Mouse (Mus musculus) spleen, adult 2 months (tissue): ENCODE measurements around the gene Kirrel3. TPM values are rescaled to one million over a fixed set of nuclear protein-coding genes. Genes with fewer than 3 reads are reported as not detected.

Source experiments
- DNase-seq, 2 experiments: peaks; one replicate each; pipeline versions ENCODE4 v3.0.0 to v3.0.0-alpha.2; 2012 to 2021; ENCODE audit warnings: low spot score in 2 of 2, low read depth in 1 of 2
- H3K27ac ChIP-seq: fragments of 200-500 bp; 2 replicates; pipeline ENCODE4 v1.5.1; 2012; ENCODE audit warnings: low read length, inconsistent platforms; ENCODE audit not compliant: insufficient read depth
- H3K27me3 ChIP-seq: fragments of 200-500 bp; 2 replicates; pipeline ENCODE4 v1.6.1; 2012; ENCODE audit warnings: mild to moderate bottlenecking, moderate library complexity, low read length, inconsistent platforms; ENCODE audit not compliant: control insufficient read depth, insufficient read depth
- H3K36me3 ChIP-seq: fragments of 200-500 bp; 2 replicates; pipeline ENCODE4 v1.6.1; 2012; ENCODE audit warnings: mild to moderate bottlenecking, low read length, inconsistent platforms; ENCODE audit not compliant: control insufficient read depth, insufficient read depth
- H3K4me1 ChIP-seq: fragments of 200-500 bp; 2 replicates; pipeline ENCODE4 v1.6.1; 2011; ENCODE audit warnings: inconsistent platforms; ENCODE audit not compliant: control insufficient read depth, insufficient read depth, insufficient read length
- H3K4me3 ChIP-seq: fragments of 200-500 bp; 2 replicates; pipeline ENCODE4 v1.5.1; 2011; ENCODE audit warnings: mild to moderate bottlenecking, inconsistent platforms; ENCODE audit not compliant: insufficient read depth, insufficient read length; ENCODE audit errors: extremely low read depth
- CTCF ChIP-seq: fragments of 200-500 bp; IDR thresholded peaks from 2 replicates; pipeline ENCODE4 v1.5.1; 2011; ENCODE audit warnings: mild to moderate bottlenecking, inconsistent platforms; ENCODE audit not compliant: insufficient read depth, insufficient read length, insufficient replicate concordance; ENCODE audit errors: extremely low read depth
- POLR2A ChIP-seq: fragments of 200-500 bp; IDR thresholded peaks from 2 replicates; pipeline ENCODE4 v1.6.1; 2011; ENCODE audit warnings: low read depth, low read length, inconsistent platforms
- WGBS: fragments of 180-500 bp; shearing (Covaris S2); methylation state at CpG from one replicate; pipeline ENCODE4 v1.1.7; 2018; 5-methylcytosine and 5-hydroxymethylcytosine counted together
- polyA plus RNA-seq: library from polyadenylated mRNA; depleted of rRNA; stranded (reverse); fragments of >200 nt; gene quantifications from 2 replicates; pipeline ENCODE4 v1.2.3, GENCODE M21; 2012

Gene Kirrel3
- polyA plus RNA-seq, 1 experiment: 0.23 TPM

DNA sequence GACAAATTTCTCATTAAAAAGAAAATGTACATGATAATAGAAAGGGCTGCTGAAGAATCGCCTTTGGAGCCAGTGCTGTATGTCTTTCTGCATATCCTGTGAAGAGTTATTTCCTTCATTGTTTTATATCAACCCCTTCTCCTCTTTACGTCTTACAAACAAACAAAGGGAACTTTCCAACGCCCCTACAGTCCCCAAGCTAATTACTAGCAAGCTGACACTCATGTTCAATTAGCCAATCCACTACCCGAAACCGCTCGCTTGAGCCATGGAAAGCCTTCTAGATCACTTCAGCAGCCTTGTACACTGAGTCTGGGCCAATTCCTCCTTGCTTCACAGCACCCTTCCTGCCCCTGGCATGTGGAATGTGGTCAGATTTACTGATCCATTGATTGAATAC, 150.0 kb downstream of the Kirrel3 start:
- 77% methylated on average over 6 of the region's 6 CpGs for WGBS
- H3K27me3 ChIP-seq: no peaks in the 10 kb centered on the region

DNA sequence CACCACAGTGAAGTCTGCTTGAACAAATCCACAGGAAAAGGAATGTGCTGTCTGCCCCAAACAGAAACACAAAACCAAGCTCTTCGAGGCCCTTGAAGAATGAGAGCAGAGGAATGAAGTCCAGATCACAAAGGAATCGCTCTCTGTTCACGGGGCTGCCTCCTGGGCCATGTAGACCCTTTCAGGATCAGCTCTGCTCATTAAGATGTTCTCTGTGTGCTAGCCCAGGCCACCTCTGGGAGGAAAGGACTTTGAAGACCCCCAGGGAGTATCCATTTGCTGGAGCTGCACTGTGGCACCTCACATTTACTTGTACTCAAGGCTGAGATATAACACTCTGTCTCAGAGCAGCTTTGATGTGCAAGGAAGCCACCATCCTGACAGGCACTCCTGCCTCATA, 158.2 kb downstream of the Kirrel3 start:
- no peaks in the 10 kb centered on the region for H3K4me1 ChIP-seq
- WGBS: 59% methylated on average over 3 of the region's 3 CpGs
- H3K27ac ChIP-seq: no peak overlapping the region
- H3K27me3 ChIP-seq: no peaks in the 10 kb centered on the region
- H3K36me3 ChIP-seq: no peaks in the 10 kb centered on the region
- DNase-seq: no peak
- TF ChIP-seq POLR2A: no peak
- no peak for TF ChIP-seq CTCF
- H3K4me3 ChIP-seq: no peak overlapping the region

More for the DNA sequence above, 150.0 kb downstream of the Kirrel3 start:
- no peak for TF ChIP-seq CTCF
- no peak for TF ChIP-seq POLR2A
- Histone ChIP-seq H3K36me3 (no peaks in the 10 kb centered on the region), H3K4me1 (no peaks in the 10 kb centered on the region), H3K27ac (no peak overlapping the region), H3K4me3 (no peak overlapping the region)
- no peak for DNase-seq

DNA sequence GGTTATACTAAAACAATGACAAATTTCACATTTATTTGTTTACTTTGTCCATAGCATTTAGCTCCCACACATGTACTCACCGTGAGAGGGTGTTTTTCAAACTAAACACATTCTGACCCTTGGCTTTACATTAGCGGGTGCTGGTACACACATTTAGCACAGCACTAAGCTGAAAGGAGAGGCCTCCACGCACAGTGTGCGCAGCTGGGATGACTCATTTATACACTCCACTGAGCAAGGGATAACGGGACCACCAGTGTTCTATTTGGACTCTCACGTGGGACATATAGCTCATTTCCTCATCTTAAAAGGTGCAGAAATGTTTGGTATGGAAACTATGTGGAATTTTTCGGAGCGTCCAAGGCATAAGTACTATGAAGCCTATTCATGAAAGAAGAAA, 158.7 kb downstream of the Kirrel3 start:
- Histone ChIP-seq H3K27ac (no peak overlapping the region), H3K27me3 (no peaks in the 10 kb centered on the region), H3K36me3 (no peaks in the 10 kb centered on the region), H3K4me3 (no peak overlapping the region), H3K4me1 (no peaks in the 10 kb centered on the region)
- WGBS: 85% methylated on average over 8 of the region's 8 CpGs
- DNase-seq: no peak
- no peak for TF ChIP-seq CTCF

DNA sequence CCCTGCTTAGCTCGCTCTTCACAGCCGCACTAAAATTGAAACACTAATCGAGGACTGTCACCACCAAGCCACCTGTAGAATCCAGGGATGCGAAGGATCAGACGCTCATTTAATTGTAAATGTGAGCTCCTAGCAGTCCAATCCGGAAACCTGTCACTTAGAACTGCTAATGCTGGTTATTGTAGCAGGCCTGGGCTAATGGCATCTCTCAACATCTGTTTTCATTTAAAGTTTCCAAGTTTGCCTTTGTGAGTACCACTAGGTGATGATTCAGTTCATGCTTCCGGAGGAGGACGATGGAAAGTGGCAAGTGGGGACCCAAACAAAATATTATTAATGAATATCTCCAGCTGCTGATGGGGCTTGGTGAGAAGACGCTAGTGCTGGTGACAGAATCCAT, 161.1 kb downstream of the Kirrel3 start:
- Histone ChIP-seq H3K36me3 (no peaks in the 10 kb centered on the region), H3K4me3 (no peak overlapping the region), H3K4me1 (no peaks in the 10 kb centered on the region), H3K27ac (no peak overlapping the region), H3K27me3 (no peaks in the 10 kb centered on the region)
- no peak for DNase-seq
- WGBS: 89% methylated on average over 9 of the region's 9 CpGs
- TF ChIP-seq POLR2A (no peak), CTCF (no peak)

DNA sequence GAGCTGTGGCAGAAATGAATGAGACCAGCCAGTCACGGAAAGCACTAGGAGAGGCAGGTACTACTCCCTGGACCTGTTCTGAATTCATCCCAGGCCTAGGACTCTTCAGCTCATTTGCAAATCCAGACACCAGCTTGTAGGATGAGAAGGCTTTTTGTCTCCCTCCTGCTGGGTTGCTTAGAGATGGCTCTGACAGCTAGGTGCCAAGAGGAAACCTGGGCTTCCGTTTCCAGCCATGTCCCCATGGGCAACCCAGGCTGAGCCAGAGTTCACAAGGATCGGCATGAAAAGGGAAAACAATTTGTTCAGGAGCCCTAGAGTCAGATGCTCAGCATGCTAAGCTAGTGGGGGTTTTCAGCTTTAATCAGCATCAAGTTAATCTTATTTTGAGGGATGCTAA, 166.6 kb downstream of the Kirrel3 start:
- Histone ChIP-seq H3K27me3 (no peaks in the 10 kb centered on the region), H3K4me3 (no peak overlapping the region), H3K36me3 (no peaks in the 10 kb centered on the region), H3K4me1 (no peaks in the 10 kb centered on the region), H3K27ac (no peak overlapping the region)
- WGBS: 72% methylated on average over 3 of the region's 3 CpGs
- no peak for TF ChIP-seq CTCF
- DNase-seq: no peak

DNA sequence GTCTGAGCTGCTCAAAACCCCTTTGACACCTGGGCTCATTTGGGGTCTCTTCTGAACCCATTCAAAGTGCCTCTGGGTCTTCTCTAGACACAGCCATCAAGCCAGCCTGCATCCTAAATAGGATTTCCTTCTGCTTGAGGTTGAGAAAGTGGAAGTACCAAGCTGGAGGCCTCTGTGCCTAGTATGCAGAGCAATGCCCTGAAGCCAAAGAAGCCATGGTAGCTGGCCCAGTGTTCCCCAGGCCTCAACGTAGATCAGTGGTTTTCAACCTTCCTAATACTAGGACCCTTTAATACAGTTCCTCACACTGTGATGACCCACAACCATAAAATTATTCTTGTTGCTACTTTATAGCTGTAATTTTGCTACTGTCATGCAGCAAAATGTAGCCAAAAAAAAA, 167.4 kb downstream of the Kirrel3 start:
- H3K36me3 ChIP-seq: no peaks in the 10 kb centered on the region
- H3K27me3 ChIP-seq: no peaks in the 10 kb centered on the region
- H3K27ac ChIP-seq: no peak overlapping the region
- WGBS: 76% methylated on average over 1 of the region's 1 CpGs
- no peak overlapping the region for H3K4me3 ChIP-seq
- no peak for DNase-seq
- TF ChIP-seq POLR2A (no peak), CTCF (no peak)
- H3K4me1 ChIP-seq: no peaks in the 10 kb centered on the region

DNA sequence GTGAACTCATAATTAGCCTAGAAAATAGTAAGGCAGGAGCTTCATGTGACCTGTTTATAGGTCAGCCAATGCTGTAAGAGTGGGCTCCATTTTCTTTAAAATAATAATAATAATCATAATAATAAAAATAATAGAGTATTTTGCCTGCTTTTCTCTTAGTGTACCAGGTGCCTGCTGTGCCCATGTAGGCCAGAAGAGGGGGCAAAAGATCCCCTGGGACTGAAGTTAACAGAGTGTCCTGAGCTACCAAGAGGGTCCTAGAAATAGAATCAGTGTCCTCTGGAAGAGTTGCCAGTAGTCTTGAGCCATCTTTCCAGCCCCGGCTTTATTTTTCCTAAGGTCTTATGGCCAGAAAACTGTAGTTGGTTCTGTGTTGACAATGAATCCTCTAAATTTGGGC, 174.9 kb downstream of the Kirrel3 start:
- Histone ChIP-seq H3K4me3 (no peak overlapping the region), H3K27me3 (no peaks in the 10 kb centered on the region), H3K36me3 (no peaks in the 10 kb centered on the region), H3K4me1 (no peaks in the 10 kb centered on the region), H3K27ac (no peak overlapping the region)
- no peak for TF ChIP-seq CTCF
- no peak for TF ChIP-seq POLR2A
- no peak for DNase-seq
- WGBS: 83% methylated on average over 1 of the region's 1 CpGs
